Comparison of ENCODE assay signal across 14 mouse cellular contexts in the genomic region with DNA sequence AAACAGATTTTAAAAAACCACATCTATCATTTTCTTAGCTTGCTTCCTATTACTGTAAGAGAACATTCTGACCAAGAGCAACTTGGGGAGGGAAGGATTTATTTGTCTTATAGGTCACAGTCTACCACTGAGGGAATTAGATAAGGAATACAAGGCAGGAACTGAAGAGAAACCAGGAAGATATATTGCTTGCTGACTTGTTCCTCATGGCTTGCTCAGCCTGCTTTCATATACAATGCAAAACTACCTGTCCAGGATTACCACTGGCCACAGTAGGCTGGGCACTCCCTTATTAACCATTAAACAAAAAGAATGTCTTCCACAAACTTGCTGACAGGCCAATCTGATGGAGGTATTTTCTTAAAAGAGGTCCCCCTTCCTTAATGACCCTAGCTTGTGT.
"Had no signal": no experiment of that assay in that cellular context is flagged by ENCODE, and none has a peak within 500 bp of the region (broad histone marks: within the 10 kb centered on the region; RNA-seq: fewer than 3 reads in every experiment).

No protein-coding gene starts in this region.

- H3K9ac ChIP-seq: lung, embryonic 14.5 days; midbrain, embryonic 13.5 days; midbrain, embryonic 15.5 days; neural tube, embryonic 12.5 days; stomach, embryonic 15.5 days had no signal

- H3K27me3 ChIP-seq: midbrain, embryonic 13.5 days; midbrain, embryonic 15.5 days; neural tube, embryonic 12.5 days; stomach, embryonic 15.5 days had no signal

- H3K4me2 ChIP-seq: lung, embryonic 14.5 days; midbrain, embryonic 11.5 days; midbrain, embryonic 13.5 days; midbrain, embryonic 15.5 days; neural tube, embryonic 12.5 days; stomach, embryonic 15.5 days had no signal

- H3K36me3 ChIP-seq: midbrain, embryonic 13.5 days; midbrain, embryonic 15.5 days; neural tube, embryonic 12.5 days; stomach, embryonic 15.5 days had no signal

- H3K4me1 ChIP-seq: midbrain, embryonic 13.5 days; midbrain, embryonic 15.5 days; neural tube, embryonic 12.5 days; stomach, embryonic 15.5 days had no signal

- H3K4me3 ChIP-seq: midbrain, embryonic 13.5 days; midbrain, embryonic 15.5 days; neural tube, embryonic 12.5 days; stomach, embryonic 15.5 days had no signal

- DNase-seq: lung, adult 18-20 months; lung, embryonic 14.5 days; lung, postnatal 10 days; lung, postnatal 4 days; right cerebral cortex, postnatal 14 days; thymus, adult 2 months; thymus, postnatal 25 days; thymus, postnatal 4 days had no signal

- H3K27ac ChIP-seq: midbrain, embryonic 13.5 days; midbrain, embryonic 15.5 days; neural tube, embryonic 12.5 days; stomach, embryonic 15.5 days; stomach, postnatal 0 days had no signal

- ATAC-seq: midbrain, embryonic 13.5 days; midbrain, embryonic 15.5 days had no signal

- H3K9me3 ChIP-seq: midbrain, embryonic 13.5 days; midbrain, embryonic 15.5 days; neural tube, embryonic 12.5 days; stomach, embryonic 15.5 days had no signal
